Mouse (Mus musculus): ENCODE data around the gene P4ha2.

Gene P4ha2

GRCm38 (mm10) chr11:54113352-54113751 is 13.5 kb downstream of the P4ha2 start:
- ChIA-PET CTCF (interaction anchor here (0.7 to 2.4 kb wide), 15 partner anchors 10 to 647 kb away, joined by 3 to 25 read pairs (median 4); no protein-coding TSS in a partner anchor), POLR2A (interaction anchor here in 3 of 4 experiments (0.6 to 4.2 kb wide), 35 partner anchors 10 to 1293 kb away, joined by 3 to 40 read pairs (median 3); partner anchors contain the start of genes Rapgef6 (in 3 of the 3), Slc22a21 (in 2 of the 3), Fnip1 (in 1 of the 3) and Gm2a (in 1 of the 3))

GRCm38 (mm10) chr11:54114746-54115145 is 14.9 kb downstream of the P4ha2 start:
- CTCF ChIA-PET, result no interaction called here

GRCm38 (mm10) chr11:54115301-54115700 is 15.4 kb downstream of the P4ha2 start:
- POLR2A ChIA-PET, result no interaction called here

More at GRCm38 (mm10) chr11:54114746-54115145, 14.9 kb downstream of the P4ha2 start:
- POLR2A ChIA-PET, result interaction anchor here in 1 of 4 experiments (0.6 to 3.1 kb wide), 2 partner anchors 28 to 41 kb away, joined by 3 to 9 read pairs; no protein-coding TSS in a partner anchor

GRCm38 (mm10) chr11:54115911-54116310 is 16.0 kb downstream of the P4ha2 start:
- CTCF ChIA-PET, result interaction anchor here in 1 of 4 experiments (1.0 kb wide), 1 partner anchor 23 kb away, joined by 3 read pairs; no protein-coding TSS in a partner anchor
- POLR2A ChIA-PET, result no interaction called here

More at GRCm38 (mm10) chr11:54115301-54115700, 15.4 kb downstream of the P4ha2 start:
- CTCF ChIA-PET, result interaction anchor here in 1 of 4 experiments (1.0 kb wide), 1 partner anchor 22 kb away, joined by 3 read pairs; no protein-coding TSS in a partner anchor

- CTCF ChIA-PET, result no interaction called here
- POLR2A ChIA-PET, result no interaction called here
These were observed 16.5 kb downstream of the P4ha2 start for GRCm38 (mm10) chr11:54116406-54116805.

- ChIA-PET CTCF (no interaction called here), POLR2A (no interaction called here)
These were observed 17.2 kb downstream of the P4ha2 start for GRCm38 (mm10) chr11:54117096-54117495.

GRCm38 (mm10) chr11:54119126-54119525 is 19.2 kb downstream of the P4ha2 start:
- POLR2A ChIA-PET, result no interaction called here
- CTCF ChIA-PET, result interaction anchor here in 1 of 4 experiments (0.8 kb wide), 1 partner anchor 26 kb away, joined by 3 read pairs; no protein-coding TSS in a partner anchor

GRCm38 (mm10) chr11:54119740-54120360 is 20.0 kb downstream of the P4ha2 start:
- ChIA-PET CTCF (no interaction called here), POLR2A (interaction anchor here in 2 of 4 experiments (0.7 to 0.8 kb wide), 2 partner anchors 11 to 206 kb away, joined by 3 read pairs; no protein-coding TSS in a partner anchor)

GRCm38 (mm10) chr11:54122416-54123264 is 22.7 kb downstream of the P4ha2 start:
- POLR2A ChIA-PET, result interaction anchor here in 1 of 4 experiments (0.7 kb wide), 1 partner anchor 9 kb away, joined by 3 read pairs; no protein-coding TSS in a partner anchor
- CTCF ChIA-PET, result interaction anchor here in 1 of 4 experiments (1.1 kb wide), 1 partner anchor 34 kb away, joined by 3 read pairs; no protein-coding TSS in a partner anchor

GRCm38 (mm10) chr11:54125982-54126648 is 26.2 kb downstream of the P4ha2 start:
- ChIA-PET CTCF (interaction anchor here in 1 of 4 experiments (1.0 kb wide), 1 partner anchor 124 kb away, joined by 3 read pairs; no protein-coding TSS in a partner anchor), POLR2A (no interaction called here)

GRCm38 (mm10) chr11:54126654-54127374 is 26.9 kb downstream of the P4ha2 start:
- ChIA-PET POLR2A (no interaction called here), CTCF (interaction anchor here in 1 of 4 experiments (1.0 kb wide), 1 partner anchor 125 kb away, joined by 3 read pairs; no protein-coding TSS in a partner anchor)

- ChIA-PET CTCF (interaction anchor here in 2 of 4 experiments (0.9 to 1.0 kb wide), 2 partner anchors 73 to 125 kb away, joined by 3 to 8 read pairs; no protein-coding TSS in a partner anchor), POLR2A (no interaction called here)
These were observed 27.5 kb downstream of the P4ha2 start for GRCm38 (mm10) chr11:54127397-54127796.

- ChIA-PET CTCF (interaction anchor here in 2 of 4 experiments (0.6 to 0.8 kb wide), 2 partner anchors 15 to 127 kb away, joined by 3 read pairs; no protein-coding TSS in a partner anchor), POLR2A (interaction anchor here in 2 of 4 experiments (0.8 to 1.0 kb wide), 2 partner anchors 15 to 22 kb away, joined by 3 read pairs; no protein-coding TSS in a partner anchor)
These were observed 30.1 kb downstream of the P4ha2 start for GRCm38 (mm10) chr11:54129955-54130354.

GRCm38 (mm10) chr11:54130721-54131120 is 30.8 kb downstream of the P4ha2 start:
- POLR2A ChIA-PET, result interaction anchor here in 2 of 4 experiments (0.8 to 1.0 kb wide), 2 partner anchors 14 to 23 kb away, joined by 3 read pairs; no protein-coding TSS in a partner anchor
- CTCF ChIA-PET, result interaction anchor here in 2 of 4 experiments (0.6 to 0.8 kb wide), 2 partner anchors 10 to 14 kb away, joined by 3 to 5 read pairs; no protein-coding TSS in a partner anchor

GRCm38 (mm10) chr11:54132290-54132689 is 32.4 kb downstream of the P4ha2 start:
- ChIA-PET CTCF (interaction anchor here (0.6 to 1.5 kb wide), 4 partner anchors 12 to 208 kb away, joined by 3 to 6 read pairs (median 4); no protein-coding TSS in a partner anchor), POLR2A (no interaction called here)

- ChIA-PET POLR2A (interaction anchor here in 2 of 4 experiments (0.7 to 1.1 kb wide), 2 partner anchors 22 to 120 kb away, joined by 3 to 5 read pairs; no protein-coding TSS in a partner anchor), CTCF (interaction anchor here in 1 of 4 experiments (0.7 kb wide), 1 partner anchor 133 kb away, joined by 3 read pairs; no protein-coding TSS in a partner anchor)
These were observed 35.0 kb downstream of the P4ha2 start for GRCm38 (mm10) chr11:54134905-54135304.

GRCm38 (mm10) chr11:54140159-54140558 is 40.3 kb downstream of the P4ha2 start:
- CTCF ChIA-PET, result interaction anchor here in 3 of 4 experiments (1.0 to 1.3 kb wide), 4 partner anchors 9 to 138 kb away, joined by 3 to 5 read pairs (median 4); no protein-coding TSS in a partner anchor
- POLR2A ChIA-PET, result interaction anchor here in 1 of 4 experiments (0.7 kb wide), 1 partner anchor 167 kb away, joined by 4 read pairs; no protein-coding TSS in a partner anchor

All from embryonic stem cell, embryonic (primary cell).